ENCODE assay signal across 10 mouse cellular contexts in genomic region chr3:95293537-95293936, GRCm38 (mm10). TPM values are rescaled to one million over a fixed set of nuclear protein-coding genes. Genes with fewer than 3 reads are reported as not detected.
DNase-seq lines count a peak whose midpoint lies in the region; ATAC-seq and TF ChIP-seq lines count a peak whose summit lies in the region.
"Had no signal": no experiment of that assay in that cellular context is flagged by ENCODE, and none has a peak within 500 bp of the region (broad histone marks: within the 10 kb centered on the region; RNA-seq: fewer than 3 reads in every experiment).

No protein-coding gene starts in this region.

- TF ChIP-seq POLR2A in bone marrow, adult 2 months (IDR thresholded peaks at IDR 0.05; ENCODE audit: borderline replicate concordance, control insufficient read depth, low read depth, low read length) = peak; percentile 46; the same call in 1 of the 2 replicates

- H3K4me1 ChIP-seq in limb, embryonic 15.5 days = peaks cover 15% of the 10 kb centered on the region; the same call in 1 of the 2 replicates
- H3K4me1 ChIP-seq in limb, embryonic 10.5 days = peaks cover 9% of the 10 kb centered on the region; the same call in 1 of the 2 replicates
- H3K4me1 ChIP-seq in bone marrow, adult 2 months (ENCODE audit: control insufficient read depth, insufficient read depth, low read length) = peaks cover 7% of the 10 kb centered on the region; the same call in 1 of the 2 replicates
- H3K4me1 ChIP-seq in liver, embryonic 11.5 days (replicated peaks; ENCODE audit: control insufficient read depth, insufficient read depth, low read length) = peaks cover 12% of the 10 kb centered on the region
- H3K4me1 ChIP-seq in hindbrain, embryonic 10.5 days (replicated peaks) = peaks cover 6% of the 10 kb centered on the region; the same call in 1 of the 2 replicates

- no peaks in the 10 kb centered on the region for H3K27me3 ChIP-seq in limb, embryonic 15.5 days
- H3K27me3 ChIP-seq in limb, embryonic 10.5 days (ENCODE audit: low read depth, poor library complexity, severe bottlenecking) = no peaks in the 10 kb centered on the region
- no peaks in the 10 kb centered on the region for H3K27me3 ChIP-seq in liver, embryonic 11.5 days (replicated peaks; ENCODE audit: control insufficient read depth, insufficient read depth, low read length)
- no peaks in the 10 kb centered on the region for H3K27me3 ChIP-seq in splenic B cell, adult 2 months (ENCODE audit: control insufficient read depth, insufficient read depth, low read length, poor library complexity, severe bottlenecking)
- no peaks in the 10 kb centered on the region for H3K27me3 ChIP-seq in hindbrain, embryonic 10.5 days (ENCODE audit: insufficient read depth, poor library complexity, severe bottlenecking)

- no peak for TF ChIP-seq CTCF in bone marrow, adult 2 months (IDR thresholded peaks at IDR 0.05; ENCODE audit: control insufficient read depth, insufficient read depth, low read length)

- H3K27ac ChIP-seq in limb, embryonic 15.5 days = peak overlapping the region; percentile 22
- no peak overlapping the region for H3K27ac ChIP-seq in limb, embryonic 10.5 days
- peak overlapping the region; percentile 79 for H3K27ac ChIP-seq in bone marrow, adult 2 months (ENCODE audit: control insufficient read depth, insufficient read depth, low read depth, low read length, poor library complexity)
- H3K27ac ChIP-seq in liver, embryonic 11.5 days (ENCODE audit: low read depth, low read length) = peak overlapping the region; percentile 23; the same call in 1 of the 2 replicates
- no peak overlapping the region for H3K27ac ChIP-seq in hindbrain, embryonic 10.5 days

- DNase-seq in limb, embryonic 10.5 days (ENCODE audit: low spot score) = no peak
- no peak for DNase-seq in liver, embryonic 11.5 days (ENCODE audit: low spot score)
- DNase-seq in splenic B cell, adult 2 months (ENCODE audit: low read depth, low spot score) = peak; percentile 19
- no peak for DNase-seq in cerebellum, postnatal 10 days
- no peak for DNase-seq in hindbrain, embryonic 10.5 days (ENCODE audit: low spot score)
- no peak for DNase-seq in right cerebral cortex, postnatal 14 days
- DNase-seq: cerebellum, adult 8-10 months had no signal

- H3K36me3 ChIP-seq in limb, embryonic 15.5 days = peaks cover 87% of the 10 kb centered on the region
- peaks cover 76% of the 10 kb centered on the region for H3K36me3 ChIP-seq in limb, embryonic 10.5 days
- peaks cover 16% of the 10 kb centered on the region for H3K36me3 ChIP-seq in liver, embryonic 11.5 days (ENCODE audit: control insufficient read depth, insufficient read depth, low read length)
- H3K36me3 ChIP-seq in splenic B cell, adult 2 months (ENCODE audit: control insufficient read depth, insufficient read depth, low read length, poor library complexity, severe bottlenecking) = peaks cover 4% of the 10 kb centered on the region
- peaks cover 91% of the 10 kb centered on the region for H3K36me3 ChIP-seq in hindbrain, embryonic 10.5 days

- H3K9ac ChIP-seq in limb, embryonic 15.5 days = no peak overlapping the region
- no peak overlapping the region for H3K9ac ChIP-seq in liver, embryonic 11.5 days (ENCODE audit: low read depth, low read length)

- no peak overlapping the region for H3K4me3 ChIP-seq in limb, embryonic 15.5 days
- no peak overlapping the region for H3K4me3 ChIP-seq in limb, embryonic 10.5 days
- no peak overlapping the region for H3K4me3 ChIP-seq in bone marrow, adult 2 months (replicated peaks; ENCODE audit: control insufficient read depth, low read depth, low read length)
- no peak overlapping the region for H3K4me3 ChIP-seq in liver, embryonic 11.5 days (ENCODE audit: low read depth, low read length)
- no peak overlapping the region for H3K4me3 ChIP-seq in hindbrain, embryonic 10.5 days

- H3K4me2 ChIP-seq in limb, embryonic 15.5 days = no peak overlapping the region
- H3K4me2 ChIP-seq in liver, embryonic 11.5 days = no peak overlapping the region
- H3K4me2 ChIP-seq: heart, embryonic 11.5 days had no signal

- ATAC-seq in limb, embryonic 15.5 days (ENCODE audit: insufficient number of reproducible peaks, low FRiP score, low TSS enrichment, low read depth) = no peak
- 0 out of 2 replicates have a peak, but pooled peaks have one; percentile 16 for ATAC-seq in liver, embryonic 11.5 days (replicated peaks; ENCODE audit: low FRiP score)

- WGBS in limb, embryonic 15.5 days = 75% methylated on average over 11 of the region's 11 CpGs
- WGBS in limb, embryonic 10.5 days = 86% methylated on average over 11 of the region's 11 CpGs
- 4% methylated on average over 11 of the region's 11 CpGs for WGBS in bone marrow, adult 2 months
- 43% methylated on average over 11 of the region's 11 CpGs for WGBS in liver, embryonic 11.5 days
- WGBS in hindbrain, embryonic 10.5 days = 87% methylated on average over 11 of the region's 11 CpGs

- no peaks in the 10 kb centered on the region for H3K9me3 ChIP-seq in limb, embryonic 15.5 days
- H3K9me3 ChIP-seq in limb, embryonic 10.5 days (replicated peaks) = no peaks in the 10 kb centered on the region
- no peaks in the 10 kb centered on the region for H3K9me3 ChIP-seq in liver, embryonic 11.5 days (ENCODE audit: control insufficient read depth, low read length)
- no peaks in the 10 kb centered on the region for H3K9me3 ChIP-seq in hindbrain, embryonic 10.5 days

RNA-seq across cellular contexts. Expression of gene Prune1, which starts 11.7 kb away (rescaled TPM):
- polyA plus RNA-seq in limb, embryonic 15.5 days (2015; fragmentation: Nextera tagmentation; extraction: Ambion mirVana) = 22.7 and 31.6 TPM in 2 replicates
- 27.7 and 30.5 TPM in 2 replicates for polyA plus RNA-seq in limb, embryonic 10.5 days (2016; fragmentation: Nextera tagmentation; extraction: Ambion mirVana)
- 8.3 and 12.4 TPM in 2 replicates for polyA plus RNA-seq in bone marrow, adult 2 months (2011; ENCODE audit: insufficient read depth, insufficient read length, low replicate concordance, missing spikeins)
- 19.8 and 22.7 TPM in 2 replicates for polyA plus RNA-seq in liver, embryonic 11.5 days (2014; fragmentation: Nextera tagmentation; extraction: Ambion mirVana)
- polyA plus RNA-seq in hindbrain, embryonic 10.5 days (2016; fragmentation: Nextera tagmentation; extraction: Ambion mirVana) = 28.2 and 28.6 TPM in 2 replicates

RNA-seq across cellular contexts. Expression of gene Mindy1, which starts 12.4 kb away (rescaled TPM):
- 49.8 and 53.1 TPM in 2 replicates for polyA plus RNA-seq in limb, embryonic 15.5 days (2015; fragmentation: Nextera tagmentation; extraction: Ambion mirVana)
- 25.8 and 33.0 TPM in 2 replicates for polyA plus RNA-seq in limb, embryonic 10.5 days (2016; fragmentation: Nextera tagmentation; extraction: Ambion mirVana)
- 50.3 and 67.0 TPM in 2 replicates for polyA plus RNA-seq in bone marrow, adult 2 months (2011; ENCODE audit: insufficient read depth, insufficient read length, low replicate concordance, missing spikeins)
- polyA plus RNA-seq in liver, embryonic 11.5 days (2014; fragmentation: Nextera tagmentation; extraction: Ambion mirVana) = 29.0 and 29.9 TPM in 2 replicates
- polyA plus RNA-seq in hindbrain, embryonic 10.5 days (2016; fragmentation: Nextera tagmentation; extraction: Ambion mirVana) = 33.9 and 44.1 TPM in 2 replicates

RNA-seq across cellular contexts. Expression of gene Anxa9, which starts 13.4 kb away (rescaled TPM):
- polyA plus RNA-seq in limb, embryonic 15.5 days (2015; fragmentation: Nextera tagmentation; extraction: Ambion mirVana) = 12.5 and 15.1 TPM in 2 replicates
- 1.2 and 1.6 TPM in 2 replicates for polyA plus RNA-seq in limb, embryonic 10.5 days (2016; fragmentation: Nextera tagmentation; extraction: Ambion mirVana)
- 3.8 and 4.3 TPM in 2 replicates for polyA plus RNA-seq in bone marrow, adult 2 months (2011; ENCODE audit: insufficient read depth, insufficient read length, low replicate concordance, missing spikeins)
- 5.5 and 6.7 TPM in 2 replicates for polyA plus RNA-seq in liver, embryonic 11.5 days (2014; fragmentation: Nextera tagmentation; extraction: Ambion mirVana)
- 2.0 and 2.1 TPM in 2 replicates for polyA plus RNA-seq in hindbrain, embryonic 10.5 days (2016; fragmentation: Nextera tagmentation; extraction: Ambion mirVana)

RNA-seq across cellular contexts. Expression of gene Cers2, which starts 21.1 kb away (rescaled TPM):
- 154 and 157 TPM in 2 replicates for polyA plus RNA-seq in limb, embryonic 15.5 days (2015; fragmentation: Nextera tagmentation; extraction: Ambion mirVana)
- 131 and 144 TPM in 2 replicates for polyA plus RNA-seq in limb, embryonic 10.5 days (2016; fragmentation: Nextera tagmentation; extraction: Ambion mirVana)
- 70.3 and 159 TPM in 2 replicates for polyA plus RNA-seq in bone marrow, adult 2 months (2011; ENCODE audit: insufficient read depth, insufficient read length, low replicate concordance, missing spikeins)
- 178 and 182 TPM in 2 replicates for polyA plus RNA-seq in liver, embryonic 11.5 days (2014; fragmentation: Nextera tagmentation; extraction: Ambion mirVana)
- polyA plus RNA-seq in hindbrain, embryonic 10.5 days (2016; fragmentation: Nextera tagmentation; extraction: Ambion mirVana) = 116 and 123 TPM in 2 replicates

RNA-seq across cellular contexts. Expression of gene Bnipl, which starts 42.5 kb away (rescaled TPM):
- 15.6 and 17.2 TPM in 2 replicates for polyA plus RNA-seq in limb, embryonic 15.5 days (2015; fragmentation: Nextera tagmentation; extraction: Ambion mirVana)
- 0.35 and 0.79 TPM in 2 replicates for polyA plus RNA-seq in limb, embryonic 10.5 days (2016; fragmentation: Nextera tagmentation; extraction: Ambion mirVana)
- polyA plus RNA-seq in bone marrow, adult 2 months (2011; ENCODE audit: insufficient read depth, insufficient read length, low replicate concordance, missing spikeins) = 1.7 TPM in 1 of 2 replicates, not detected in the other
- 0.08 and 0.25 TPM in 2 replicates for polyA plus RNA-seq in liver, embryonic 11.5 days (2014; fragmentation: Nextera tagmentation; extraction: Ambion mirVana)
- 0.60 and 0.63 TPM in 2 replicates for polyA plus RNA-seq in hindbrain, embryonic 10.5 days (2016; fragmentation: Nextera tagmentation; extraction: Ambion mirVana)
- polyA plus RNA-seq: heart, embryonic 11.5 days had no signal

Comparison
In these comparisons a context has a peak if more than half of its experiments do, and no peak if none do; other contexts are left out.
1. H3K27ac ChIP-seq: peak in limb, embryonic 15.5 days (single experiment), bone marrow, adult 2 months (single experiment) and liver, embryonic 11.5 days (single experiment); none in limb, embryonic 10.5 days (single experiment) and hindbrain, embryonic 10.5 days (single experiment).